Mouse (Mus musculus): ENCODE data around the gene Zbed3. TPM values are rescaled to one million over a fixed set of nuclear protein-coding genes. Genes with fewer than 3 reads are reported as not detected.
A peak's percentile ranks its signal among the peaks of the same experiment; 100 is the strongest.

Gene Zbed3
- polyA plus RNA-seq, 1 experiment from 2014 or later, result 53.2 TPM

DNA sequence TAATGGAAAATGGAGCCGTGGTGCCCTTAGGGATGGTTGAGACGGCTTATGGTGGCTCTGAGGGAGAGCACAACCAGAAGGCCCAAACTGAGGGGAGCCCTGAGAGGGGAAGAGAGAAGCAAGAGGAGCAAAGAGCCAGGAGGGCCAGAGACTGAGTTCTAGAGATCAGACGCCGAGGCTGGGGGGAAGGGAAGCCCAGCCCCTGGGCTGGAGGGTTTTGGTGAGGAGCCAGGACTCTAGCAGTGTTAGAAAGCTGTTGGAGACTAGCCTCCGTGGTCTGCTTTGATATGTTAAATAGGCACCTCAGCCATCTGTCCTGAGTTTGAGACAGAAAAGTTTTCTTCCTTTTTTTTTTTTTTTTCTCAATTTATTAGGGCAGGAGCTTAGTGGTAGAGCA lies 3.9 kb downstream of the Zbed3 start:
- WGBS, result 16% methylated on average over 5 of the region's 5 CpGs
- peak overlapping the region; percentile 99 for H3K9ac ChIP-seq (ENCODE audit: low read length)
- H3K4me2 ChIP-seq (ENCODE audit: low read depth, low read length), result peak overlapping the region; percentile 85
- no peaks in the 10 kb centered on the region for H3K36me3 ChIP-seq (ENCODE audit: control insufficient read depth, insufficient read depth)
- no peak for ATAC-seq (replicated peaks; ENCODE audit: extremely low read depth, insufficient read depth, low FRiP score)
- no peaks in the 10 kb centered on the region for H3K9me3 ChIP-seq (replicated peaks; ENCODE audit: control insufficient read depth, low read length)
- H3K4me1 ChIP-seq (ENCODE audit: control insufficient read depth, insufficient read depth, low read length), result peaks cover 22% of the 10 kb centered on the region
- H3K27ac ChIP-seq (ENCODE audit: low read length), result peak overlapping the region; percentile 64
- H3K4me3 ChIP-seq (ENCODE audit: low read length), result peak overlapping the region; percentile 93
- no peaks in the 10 kb centered on the region for H3K27me3 ChIP-seq (ENCODE audit: control insufficient read depth, insufficient read depth, low read length)

DNA sequence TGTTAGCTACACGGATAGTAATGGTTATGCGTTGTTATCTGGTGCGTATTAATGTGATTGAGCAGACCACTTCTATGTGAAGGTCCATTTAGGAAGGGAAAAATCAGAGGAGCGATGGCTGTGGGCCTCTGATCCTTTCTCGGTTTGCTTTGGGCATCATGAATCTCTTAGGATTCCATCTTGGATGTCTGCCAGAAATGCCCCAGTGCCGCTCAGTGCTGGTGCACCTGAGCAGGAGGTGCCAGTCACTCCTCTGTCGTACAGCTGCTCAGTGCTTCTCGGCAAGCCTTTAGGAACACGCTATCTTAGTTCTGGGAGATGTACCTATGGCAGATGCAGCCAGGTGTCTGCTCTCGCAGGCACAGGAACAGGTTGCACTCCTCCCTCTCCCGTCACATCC lies 5.4 kb downstream of the Zbed3 start:
- H3K36me3 ChIP-seq (ENCODE audit: control insufficient read depth, insufficient read depth), result no peaks in the 10 kb centered on the region
- no peak overlapping the region for H3K27ac ChIP-seq (ENCODE audit: low read length)
- 0 out of 2 replicates have a peak, but pooled peaks cover 2% of the 10 kb centered on the region for H3K9me3 ChIP-seq (replicated peaks; ENCODE audit: control insufficient read depth, low read length)
- H3K27me3 ChIP-seq (ENCODE audit: control insufficient read depth, insufficient read depth, low read length), result no peaks in the 10 kb centered on the region
- H3K4me3 ChIP-seq (ENCODE audit: low read length), result no peak overlapping the region
- H3K9ac ChIP-seq (ENCODE audit: low read length), result no peak overlapping the region
- peaks cover 22% of the 10 kb centered on the region for H3K4me1 ChIP-seq (ENCODE audit: control insufficient read depth, insufficient read depth, low read length)
- H3K4me2 ChIP-seq (ENCODE audit: low read depth, low read length), result no peak overlapping the region
- no peak for ATAC-seq (replicated peaks; ENCODE audit: extremely low read depth, insufficient read depth, low FRiP score)
- WGBS, result 73% methylated on average over 11 of the region's 11 CpGs

- H3K36me3 ChIP-seq (ENCODE audit: control insufficient read depth, insufficient read depth), result no peaks in the 10 kb centered on the region
Measured at GRCm38 (mm10) chr13:95330507-95330906, 7.1 kb downstream of the Zbed3 start.

GRCm38 (mm10) chr13:95332086-95332899 lies 8.9 kb downstream of the Zbed3 start:
- no peak for ATAC-seq (replicated peaks; ENCODE audit: extremely low read depth, insufficient read depth, low FRiP score)
- Histone ChIP-seq H3K9ac (ENCODE audit: low read length) (no peak overlapping the region), H3K27me3 (ENCODE audit: control insufficient read depth, insufficient read depth, low read length) (no peaks in the 10 kb centered on the region), H3K27ac (ENCODE audit: low read length) (no peak overlapping the region), H3K36me3 (ENCODE audit: control insufficient read depth, insufficient read depth) (peaks cover 13% of the 10 kb centered on the region), H3K9me3 (replicated peaks; ENCODE audit: control insufficient read depth, low read length) (0 out of 2 replicates have a peak, but pooled peaks cover 4% of the 10 kb centered on the region), H3K4me3 (ENCODE audit: low read length) (no peak overlapping the region), H3K4me1 (ENCODE audit: control insufficient read depth, insufficient read depth, low read length) (peaks cover 14% of the 10 kb centered on the region), H3K4me2 (ENCODE audit: low read depth, low read length) (no peak overlapping the region)
- WGBS, result 77% methylated on average over 11 of the region's 11 CpGs

More at GRCm38 (mm10) chr13:95330507-95330906, 7.1 kb downstream of the Zbed3 start:
- Histone ChIP-seq H3K4me1 (ENCODE audit: control insufficient read depth, insufficient read depth, low read length) (peaks cover 22% of the 10 kb centered on the region), H3K9me3 (replicated peaks; ENCODE audit: control insufficient read depth, low read length) (0 out of 2 replicates have a peak, but pooled peaks cover 4% of the 10 kb centered on the region), H3K4me2 (ENCODE audit: low read depth, low read length) (no peak overlapping the region), H3K27ac (ENCODE audit: low read length) (no peak overlapping the region), H3K9ac (ENCODE audit: low read length) (no peak overlapping the region), H3K4me3 (ENCODE audit: low read length) (no peak overlapping the region), H3K27me3 (ENCODE audit: control insufficient read depth, insufficient read depth, low read length) (no peaks in the 10 kb centered on the region)
- ATAC-seq (replicated peaks; ENCODE audit: extremely low read depth, insufficient read depth, low FRiP score), result no peak
- 59% methylated on average over 11 of the region's 11 CpGs for WGBS

DNA sequence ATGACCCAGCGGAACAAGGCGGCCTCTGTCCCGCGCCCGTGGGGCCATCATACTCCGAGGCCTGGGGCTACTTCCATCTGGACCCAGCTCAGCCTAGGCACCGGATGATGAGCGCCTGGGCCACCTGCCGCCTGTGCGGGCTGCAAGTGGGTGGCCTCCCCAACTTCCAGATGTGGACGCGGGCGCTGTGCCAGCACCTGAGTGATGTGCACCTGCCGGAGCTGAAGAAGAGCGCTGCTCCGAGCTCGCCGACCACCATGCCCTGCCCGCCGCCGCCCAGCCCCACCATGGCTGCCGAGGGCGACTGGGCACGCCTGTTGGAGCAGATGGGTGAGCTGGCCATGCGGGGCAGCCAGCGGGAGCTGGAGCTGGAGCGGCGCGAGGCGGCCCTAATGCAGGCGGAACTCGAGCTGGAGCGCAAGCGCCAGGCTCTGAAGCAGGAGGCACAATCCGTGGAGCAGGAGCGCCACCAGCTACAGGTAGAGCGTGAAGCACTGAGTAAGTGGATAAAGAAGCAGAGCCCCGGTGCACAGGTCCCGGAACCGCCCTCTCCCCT lies 12.8 kb downstream of the Zbed3 start:
- 80% methylated on average over 40 of the region's 40 CpGs for WGBS
- 0 out of 2 replicates have a peak, but pooled peaks cover 4% of the 10 kb centered on the region for H3K9me3 ChIP-seq (replicated peaks; ENCODE audit: control insufficient read depth, low read length)
- H3K4me3 ChIP-seq (ENCODE audit: low read length), result no peak overlapping the region
- H3K27ac ChIP-seq (ENCODE audit: low read length), result no peak overlapping the region
- H3K36me3 ChIP-seq (ENCODE audit: control insufficient read depth, insufficient read depth), result peaks cover 36% of the 10 kb centered on the region
- ATAC-seq (replicated peaks; ENCODE audit: extremely low read depth, insufficient read depth, low FRiP score), result no peak
- H3K4me1 ChIP-seq (ENCODE audit: control insufficient read depth, insufficient read depth, low read length), result no peaks in the 10 kb centered on the region
- H3K9ac ChIP-seq (ENCODE audit: low read length), result no peak overlapping the region
- no peak overlapping the region for H3K4me2 ChIP-seq (ENCODE audit: low read depth, low read length)
- H3K27me3 ChIP-seq (ENCODE audit: control insufficient read depth, insufficient read depth, low read length), result no peaks in the 10 kb centered on the region

- no peaks in the 10 kb centered on the region for H3K4me1 ChIP-seq (ENCODE audit: control insufficient read depth, insufficient read depth, low read length)
- H3K4me3 ChIP-seq (ENCODE audit: low read length), result no peak overlapping the region
- no peak overlapping the region for H3K9ac ChIP-seq (ENCODE audit: low read length)
- WGBS, result 79% methylated on average over 8 of the region's 8 CpGs
- no peaks in the 10 kb centered on the region for H3K9me3 ChIP-seq (replicated peaks; ENCODE audit: control insufficient read depth, low read length)
- no peak overlapping the region for H3K27ac ChIP-seq (ENCODE audit: low read length)
- ATAC-seq (replicated peaks; ENCODE audit: extremely low read depth, insufficient read depth, low FRiP score), result no peak
- H3K27me3 ChIP-seq (ENCODE audit: control insufficient read depth, insufficient read depth, low read length), result no peaks in the 10 kb centered on the region
- peaks cover 17% of the 10 kb centered on the region for H3K36me3 ChIP-seq (ENCODE audit: control insufficient read depth, insufficient read depth)
- no peak overlapping the region for H3K4me2 ChIP-seq (ENCODE audit: low read depth, low read length)
Measured at GRCm38 (mm10) chr13:95343470-95343869, 20.1 kb downstream of the Zbed3 start.

DNA sequence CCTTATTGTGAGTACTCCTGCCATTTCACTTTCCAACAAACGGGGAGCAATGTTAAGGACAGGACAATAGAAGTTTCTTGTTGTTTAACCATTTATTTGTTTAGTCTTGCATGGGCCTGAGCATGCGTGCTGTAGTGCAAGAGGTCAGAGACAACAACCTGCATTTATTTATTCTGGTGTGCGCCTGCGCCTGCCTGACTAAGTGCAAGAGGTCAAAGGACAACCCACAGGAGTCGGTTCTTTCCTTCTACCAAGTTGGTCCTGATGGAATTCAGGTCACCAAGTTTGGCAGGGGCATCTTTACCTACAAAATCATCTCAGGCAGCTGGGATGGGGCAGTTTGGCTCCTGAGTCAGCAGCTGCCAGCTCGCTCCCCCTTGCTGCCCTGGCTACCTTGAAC lies 22.5 kb downstream of the Zbed3 start:
- no peak overlapping the region for H3K9ac ChIP-seq (ENCODE audit: low read length)
- ATAC-seq (replicated peaks; ENCODE audit: extremely low read depth, insufficient read depth, low FRiP score), result no peak
- H3K27ac ChIP-seq (ENCODE audit: low read length), result no peak overlapping the region
- H3K27me3 ChIP-seq (ENCODE audit: control insufficient read depth, insufficient read depth, low read length), result no peaks in the 10 kb centered on the region
- peaks cover 13% of the 10 kb centered on the region for H3K36me3 ChIP-seq (ENCODE audit: control insufficient read depth, insufficient read depth)
- 78% methylated on average over 6 of the region's 6 CpGs for WGBS
- no peaks in the 10 kb centered on the region; the same call in 1 of the 2 replicates for H3K9me3 ChIP-seq (replicated peaks; ENCODE audit: control insufficient read depth, low read length)
- no peak overlapping the region for H3K4me2 ChIP-seq (ENCODE audit: low read depth, low read length)
- no peaks in the 10 kb centered on the region for H3K4me1 ChIP-seq (ENCODE audit: control insufficient read depth, insufficient read depth, low read length)
- H3K4me3 ChIP-seq (ENCODE audit: low read length), result no peak overlapping the region

- ATAC-seq (replicated peaks; ENCODE audit: extremely low read depth, insufficient read depth, low FRiP score), result no peak; the same call in 1 of the 2 replicates
- Histone ChIP-seq H3K4me2 (ENCODE audit: low read depth, low read length) (no peak overlapping the region), H3K9ac (ENCODE audit: low read length) (no peak overlapping the region), H3K4me3 (ENCODE audit: low read length) (no peak overlapping the region), H3K27ac (ENCODE audit: low read length) (no peak overlapping the region), H3K4me1 (ENCODE audit: control insufficient read depth, insufficient read depth, low read length) (no peaks in the 10 kb centered on the region), H3K36me3 (ENCODE audit: control insufficient read depth, insufficient read depth) (peaks cover 24% of the 10 kb centered on the region), H3K27me3 (ENCODE audit: control insufficient read depth, insufficient read depth, low read length) (no peaks in the 10 kb centered on the region), H3K9me3 (replicated peaks; ENCODE audit: control insufficient read depth, low read length) (no peaks in the 10 kb centered on the region; the same call in 1 of the 2 replicates)
- WGBS, result 26% methylated on average over 8 of the region's 8 CpGs
Measured at GRCm38 (mm10) chr13:95347018-95347696, 23.7 kb downstream of the Zbed3 start.

DNA sequence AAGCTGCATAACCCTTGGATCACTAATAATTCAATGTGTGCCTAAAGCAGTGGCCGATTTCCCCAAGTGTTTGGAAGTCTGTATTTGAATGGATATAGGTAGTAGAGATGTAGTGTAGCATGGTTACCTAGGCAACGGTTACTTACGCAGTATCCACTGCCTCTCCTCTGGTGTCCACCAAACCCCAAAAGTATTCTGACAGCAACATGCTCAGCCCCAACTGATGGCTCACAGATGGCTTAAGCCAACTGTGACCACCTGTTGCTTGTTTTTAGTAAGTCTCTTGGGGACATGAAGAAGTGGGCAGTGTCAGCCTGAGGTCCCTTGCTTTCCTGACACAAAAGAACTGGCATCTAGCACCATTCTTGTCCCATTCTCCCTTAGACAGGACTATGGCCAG lies 25.1 kb downstream of the Zbed3 start:
- Histone ChIP-seq H3K9ac (ENCODE audit: low read length) (no peak overlapping the region), H3K27me3 (ENCODE audit: control insufficient read depth, insufficient read depth, low read length) (no peaks in the 10 kb centered on the region), H3K9me3 (replicated peaks; ENCODE audit: control insufficient read depth, low read length) (no peaks in the 10 kb centered on the region; the same call in 1 of the 2 replicates), H3K4me3 (ENCODE audit: low read length) (no peak overlapping the region), H3K4me1 (ENCODE audit: control insufficient read depth, insufficient read depth, low read length) (no peaks in the 10 kb centered on the region), H3K4me2 (ENCODE audit: low read depth, low read length) (no peak overlapping the region), H3K27ac (ENCODE audit: low read length) (no peak overlapping the region), H3K36me3 (ENCODE audit: control insufficient read depth, insufficient read depth) (peaks cover 26% of the 10 kb centered on the region)
- 92% methylated on average over 3 of the region's 3 CpGs for WGBS
- ATAC-seq (replicated peaks; ENCODE audit: extremely low read depth, insufficient read depth, low FRiP score), result no peak

Measured in heart, embryonic 16.5 days (tissue).